Mouse (Mus musculus) ovary, postnatal 14 days (tissue): ENCODE data around the gene Gm26558.
A peak's percentile ranks its signal among the peaks of the same experiment; 100 is the strongest.

ENCODE experiments used
- DNase-seq: peaks from one replicate; pipeline ENCODE4 v3.0.0; 2022; ENCODE audit warnings: low spot score

Gm26558 gene

DNA sequence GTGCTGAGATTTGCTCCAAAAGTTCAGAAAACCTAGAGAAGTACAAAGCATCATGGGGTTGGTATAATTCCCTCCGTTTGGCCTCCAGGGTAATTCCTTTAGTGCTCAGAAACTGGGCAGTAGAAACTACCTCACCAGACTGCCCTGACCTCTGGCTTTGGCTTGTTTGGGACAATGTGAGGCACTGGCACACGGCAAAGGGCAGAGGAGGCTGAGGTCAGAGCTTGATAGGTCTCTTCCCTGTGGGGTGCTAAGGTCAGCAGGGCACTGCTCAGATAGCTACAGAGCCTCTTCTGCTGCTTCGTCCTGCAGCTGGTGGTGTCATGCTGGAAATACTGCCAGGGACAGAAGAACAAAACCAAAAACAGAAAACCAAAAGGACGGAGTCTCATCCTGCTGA, 14.2 kb downstream of the Gm26558 start:
- DNase-seq: no peak

DNA sequence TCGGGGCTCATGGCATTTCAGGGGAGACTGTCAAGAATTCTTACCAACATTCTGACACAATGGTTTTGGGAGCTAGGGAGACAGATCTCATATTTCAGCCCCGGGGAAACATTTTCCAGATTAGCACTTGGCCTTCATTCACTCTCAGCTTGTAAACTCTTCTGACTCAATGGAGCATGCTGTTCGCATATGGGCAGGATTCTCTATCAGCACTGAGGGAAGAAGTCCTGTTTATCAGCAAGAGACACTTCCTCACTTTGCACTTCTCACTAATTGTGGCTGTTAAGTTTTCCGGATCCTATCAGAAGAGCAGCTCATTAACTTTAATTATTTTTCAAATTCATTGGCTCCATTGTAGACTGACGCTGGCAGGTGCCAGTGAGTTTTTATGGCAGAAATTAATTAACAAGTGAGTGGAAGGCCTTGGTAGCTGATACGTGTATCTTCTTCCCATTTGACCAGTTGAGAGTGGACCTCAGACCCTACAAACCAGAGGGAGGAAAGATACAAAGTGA, 16.6 kb downstream of the Gm26558 start:
- no peak for DNase-seq

GRCm38 (mm10) chr2:70642971-70643565, 18.8 kb downstream of the Gm26558 start:
- peak; percentile 5 for DNase-seq

GRCm38 (mm10) chr2:70640968-70641367, 20.9 kb downstream of the Gm26558 start:
- no peak for DNase-seq

DNA sequence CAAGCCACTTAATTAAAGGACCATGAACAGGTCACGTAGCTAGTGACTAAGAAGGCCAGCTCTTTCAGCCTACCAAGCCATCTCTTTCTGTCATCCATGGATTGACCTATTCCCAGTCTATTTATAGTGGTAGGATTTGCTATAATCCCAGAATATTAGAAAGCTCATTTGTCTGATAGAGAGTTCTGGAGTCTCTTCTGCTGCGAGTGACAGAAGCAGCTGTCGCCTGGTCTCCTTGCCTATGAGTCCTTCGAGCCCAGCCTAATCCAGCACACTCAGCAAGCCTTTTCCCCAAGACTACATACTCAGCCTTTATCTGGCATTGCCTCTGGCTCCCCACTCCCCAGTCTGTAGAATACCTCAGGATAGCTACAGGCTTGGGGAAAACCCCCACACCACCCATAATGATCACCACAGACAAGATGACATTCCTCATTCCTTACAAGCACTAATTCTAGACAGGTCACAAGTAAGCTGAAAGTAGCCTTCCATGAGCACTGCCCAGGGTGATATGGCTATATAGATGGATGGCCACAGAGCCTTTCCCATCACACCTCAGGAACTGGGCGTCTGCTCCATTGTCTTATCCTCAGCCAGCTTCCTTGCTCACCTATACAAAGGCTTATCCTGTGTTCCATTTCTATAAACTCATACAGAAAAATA, 27.7 kb downstream of the Gm26558 start:
- no peak for DNase-seq

GRCm38 (mm10) chr2:70632412-70632811, 29.5 kb downstream of the Gm26558 start:
- DNase-seq: no peak

GRCm38 (mm10) chr2:70631321-70631720, 30.6 kb downstream of the Gm26558 start:
- DNase-seq: no peak

GRCm38 (mm10) chr2:70629921-70630320, 32.0 kb downstream of the Gm26558 start:
- DNase-seq: no peak

DNA sequence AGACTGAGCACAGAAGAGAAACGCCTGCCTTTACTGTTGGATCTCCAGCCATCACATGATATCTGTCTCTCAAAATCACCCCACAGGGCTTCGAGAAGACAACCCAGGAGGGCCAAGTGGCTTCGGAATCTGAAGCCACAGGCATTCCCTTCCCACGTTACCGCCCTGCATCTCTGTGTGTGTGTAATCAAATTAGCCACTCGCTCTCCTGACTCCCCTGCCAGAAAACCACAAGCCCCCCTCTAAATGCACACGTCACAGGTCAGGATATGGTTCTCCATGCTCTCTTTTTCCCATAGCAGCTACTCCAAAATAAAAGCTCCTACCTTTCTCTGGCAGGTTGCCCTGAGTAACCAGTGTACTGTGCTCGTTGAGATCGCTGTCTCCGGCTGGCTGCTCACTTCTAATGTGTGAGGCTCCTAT, 32.6 kb downstream of the Gm26558 start:
- DNase-seq: peak; percentile 24

DNA sequence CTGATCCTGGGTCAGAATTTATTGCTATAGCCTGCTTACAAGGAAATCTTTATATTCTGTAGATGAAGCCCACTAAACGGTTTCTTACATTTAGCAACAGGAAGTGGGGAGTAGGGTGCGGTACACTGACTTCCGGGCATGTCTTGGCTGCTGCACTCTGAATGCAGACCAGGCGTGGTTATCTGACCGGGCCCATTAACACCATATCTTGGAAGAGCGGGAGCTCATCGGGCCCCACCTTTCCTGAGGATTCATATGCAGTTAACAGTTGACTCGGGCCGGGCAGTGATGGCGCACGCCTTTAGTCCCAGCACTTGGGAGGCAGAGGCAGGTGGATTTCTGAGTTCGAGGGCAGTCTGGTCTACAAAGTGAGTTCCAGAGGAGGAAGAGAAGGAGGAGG, 33.5 kb downstream of the Gm26558 start:
- no peak for DNase-seq

- DNase-seq: no peak
Observed at GRCm38 (mm10) chr2:70625761-70626160, 36.1 kb downstream of the Gm26558 start.

GRCm38 (mm10) chr2:70622244-70622643, 39.7 kb downstream of the Gm26558 start:
- DNase-seq: no peak

- peak; percentile 11 for DNase-seq
Observed at GRCm38 (mm10) chr2:70620225-70620624, 41.7 kb downstream of the Gm26558 start.

DNA sequence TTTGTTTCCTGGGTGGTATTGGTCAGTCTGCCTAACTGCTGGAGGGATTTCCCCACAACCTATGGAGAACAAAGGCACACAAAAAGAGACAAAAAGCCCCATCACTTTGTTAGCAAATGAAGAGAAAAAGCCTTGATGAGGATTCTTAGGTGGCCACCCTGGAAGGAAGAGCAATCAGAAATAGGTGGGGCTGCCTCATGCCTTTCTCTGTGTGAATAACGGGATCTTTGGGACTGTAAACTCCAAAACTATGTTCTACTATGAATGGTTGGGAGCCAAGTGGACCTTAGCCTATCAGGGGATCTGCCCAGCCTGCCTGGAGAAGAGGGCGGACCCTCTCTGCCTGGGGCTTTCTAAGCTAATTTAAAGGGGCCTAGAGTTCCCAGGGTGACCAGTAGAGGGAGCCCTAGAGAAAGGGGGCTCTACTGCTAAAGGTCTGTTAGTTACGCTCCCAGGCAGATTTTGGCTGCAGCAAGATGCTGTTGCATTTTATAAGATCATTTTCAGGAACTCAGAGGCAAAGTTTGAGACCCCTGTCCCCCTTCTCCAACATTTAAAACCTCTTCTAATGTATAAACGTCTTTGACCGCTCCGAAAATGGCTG, 42.6 kb downstream of the Gm26558 start:
- no peak for DNase-seq

DNA sequence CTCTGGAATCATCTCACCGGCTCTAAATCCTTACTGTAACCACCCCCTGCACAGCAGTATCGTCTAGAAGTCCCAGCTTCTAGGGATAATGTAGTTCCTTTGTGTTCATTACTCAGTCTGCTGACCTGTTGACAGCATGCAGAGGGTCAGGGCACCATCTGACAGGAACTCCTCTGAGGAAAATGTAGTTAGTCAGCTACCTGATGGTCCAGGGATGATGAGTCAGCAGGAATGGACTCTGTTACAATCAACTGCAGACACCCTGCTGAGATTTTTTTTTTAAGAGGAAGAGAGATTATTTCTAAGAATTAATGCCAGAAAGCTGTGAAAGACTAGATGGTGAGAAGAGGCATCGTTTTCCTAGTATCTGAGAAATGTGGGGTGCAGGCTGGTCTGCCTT, 45.3 kb downstream of the Gm26558 start:
- no peak for DNase-seq

DNA sequence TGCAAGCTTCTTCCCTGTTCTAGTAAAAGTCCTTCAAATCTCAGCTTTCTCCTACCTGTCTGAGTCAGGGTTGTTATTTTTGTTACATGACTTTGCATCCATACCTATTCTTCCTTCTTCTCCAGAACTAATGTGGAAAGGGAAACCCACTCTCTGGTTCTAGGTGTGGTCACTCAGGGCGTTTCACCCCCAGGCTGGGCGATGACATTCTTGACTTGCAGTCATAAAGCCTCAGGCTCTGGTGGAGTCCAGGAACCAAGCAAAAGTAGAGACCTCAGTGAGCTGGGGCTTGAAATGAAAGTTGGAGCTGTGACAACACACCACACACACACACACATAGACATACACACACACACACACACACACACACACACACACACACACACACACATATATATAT, 45.8 kb downstream of the Gm26558 start:
- no peak for DNase-seq

- DNase-seq: no peak
Observed at GRCm38 (mm10) chr2:70614745-70615351, 47.1 kb downstream of the Gm26558 start.
